Mouse (Mus musculus): ENCODE data around the gene Sprtn. TPM values are rescaled to one million over a fixed set of nuclear protein-coding genes. Genes with fewer than 3 reads are reported as not detected.

Sprtn gene
- polyA plus RNA-seq, 1 experiment: 26.8 TPM

- peaks cover 80% of the 10 kb centered on the region for H3K36me3 ChIP-seq (ENCODE audit: control insufficient read depth, insufficient read depth, low read length)
- no peaks in the 10 kb centered on the region for H3K27me3 ChIP-seq (ENCODE audit: control insufficient read depth, insufficient read depth, low read length)
- H3K27ac ChIP-seq (ENCODE audit: control insufficient read depth, insufficient read depth, low read length): no peak overlapping the region
- H3K4me3 ChIP-seq (ENCODE audit: control insufficient read depth, insufficient read depth, low read length): no peak overlapping the region
- no peak for DNase-seq
- TF ChIP-seq CTCF (IDR thresholded peaks at IDR 0.05; ENCODE audit: borderline replicate concordance, control insufficient read depth, extremely low read depth, insufficient read depth, low read length, poor library complexity): no peak
- no peak for TF ChIP-seq POLR2A (IDR thresholded peaks at IDR 0.05; ENCODE audit: control insufficient read depth, extremely low read depth, insufficient read depth, low read length, poor library complexity)
- WGBS: 94% methylated on average over 5 of the region's 5 CpGs
- no peaks in the 10 kb centered on the region for H3K4me1 ChIP-seq (replicated peaks; ENCODE audit: control insufficient read depth, insufficient read depth, low read length)
These were observed 19.5 kb upstream of the Sprtn start for GRCm38 (mm10) chr8:124878141-124878540.

- TF ChIP-seq POLR2A (IDR thresholded peaks at IDR 0.05; ENCODE audit: control insufficient read depth, extremely low read depth, insufficient read depth, low read length, poor library complexity) (no peak), CTCF (IDR thresholded peaks at IDR 0.05; ENCODE audit: borderline replicate concordance, control insufficient read depth, extremely low read depth, insufficient read depth, low read length, poor library complexity) (no peak)
- WGBS: 93% methylated on average over 10 of the region's 10 CpGs
- Histone ChIP-seq H3K36me3 (ENCODE audit: control insufficient read depth, insufficient read depth, low read length) (peaks cover 82% of the 10 kb centered on the region), H3K4me1 (replicated peaks; ENCODE audit: control insufficient read depth, insufficient read depth, low read length) (no peaks in the 10 kb centered on the region), H3K27me3 (ENCODE audit: control insufficient read depth, insufficient read depth, low read length) (no peaks in the 10 kb centered on the region), H3K27ac (ENCODE audit: control insufficient read depth, insufficient read depth, low read length) (no peak overlapping the region), H3K4me3 (ENCODE audit: control insufficient read depth, insufficient read depth, low read length) (no peak overlapping the region)
- no peak for DNase-seq
These were observed 18.6 kb upstream of the Sprtn start for GRCm38 (mm10) chr8:124878946-124879526.

- no peak for DNase-seq
- no peaks in the 10 kb centered on the region for H3K4me1 ChIP-seq (replicated peaks; ENCODE audit: control insufficient read depth, insufficient read depth, low read length)
- no peaks in the 10 kb centered on the region for H3K27me3 ChIP-seq (ENCODE audit: control insufficient read depth, insufficient read depth, low read length)
- WGBS: 95% methylated on average over 5 of the region's 5 CpGs
- TF ChIP-seq CTCF (IDR thresholded peaks at IDR 0.05; ENCODE audit: borderline replicate concordance, control insufficient read depth, extremely low read depth, insufficient read depth, low read length, poor library complexity) (no peak), POLR2A (IDR thresholded peaks at IDR 0.05; ENCODE audit: control insufficient read depth, extremely low read depth, insufficient read depth, low read length, poor library complexity) (no peak)
- peaks cover 51% of the 10 kb centered on the region for H3K36me3 ChIP-seq (ENCODE audit: control insufficient read depth, insufficient read depth, low read length)
- H3K4me3 ChIP-seq (ENCODE audit: control insufficient read depth, insufficient read depth, low read length): no peak overlapping the region
- no peak overlapping the region for H3K27ac ChIP-seq (ENCODE audit: control insufficient read depth, insufficient read depth, low read length)
These were observed 9.3 kb upstream of the Sprtn start for GRCm38 (mm10) chr8:124888385-124888784.

GRCm38 (mm10) chr8:124892596-124892995 is 5.1 kb upstream of the Sprtn start:
- 72% methylated on average over 3 of the region's 3 CpGs for WGBS
- Histone ChIP-seq H3K36me3 (ENCODE audit: control insufficient read depth, insufficient read depth, low read length) (peaks cover 27% of the 10 kb centered on the region), H3K4me1 (replicated peaks; ENCODE audit: control insufficient read depth, insufficient read depth, low read length) (peaks cover 13% of the 10 kb centered on the region), H3K4me3 (ENCODE audit: control insufficient read depth, insufficient read depth, low read length) (no peak overlapping the region), H3K27me3 (ENCODE audit: control insufficient read depth, insufficient read depth, low read length) (no peaks in the 10 kb centered on the region), H3K27ac (ENCODE audit: control insufficient read depth, insufficient read depth, low read length) (no peak overlapping the region)
- TF ChIP-seq POLR2A (IDR thresholded peaks at IDR 0.05; ENCODE audit: control insufficient read depth, extremely low read depth, insufficient read depth, low read length, poor library complexity) (no peak), CTCF (IDR thresholded peaks at IDR 0.05; ENCODE audit: borderline replicate concordance, control insufficient read depth, extremely low read depth, insufficient read depth, low read length, poor library complexity) (no peak)
- DNase-seq: no peak

GRCm38 (mm10) chr8:124896010-124896631 is 1.6 kb upstream of the Sprtn start:
- DNase-seq: peak; percentile 6
- peaks cover 20% of the 10 kb centered on the region for H3K4me1 ChIP-seq (replicated peaks; ENCODE audit: control insufficient read depth, insufficient read depth, low read length)
- no peak for TF ChIP-seq POLR2A (IDR thresholded peaks at IDR 0.05; ENCODE audit: control insufficient read depth, extremely low read depth, insufficient read depth, low read length, poor library complexity)
- no peak for TF ChIP-seq CTCF (IDR thresholded peaks at IDR 0.05; ENCODE audit: borderline replicate concordance, control insufficient read depth, extremely low read depth, insufficient read depth, low read length, poor library complexity)
- H3K36me3 ChIP-seq (ENCODE audit: control insufficient read depth, insufficient read depth, low read length): peaks cover 17% of the 10 kb centered on the region; the same call in 1 of the 2 replicates
- peak overlapping the region; percentile 84 for H3K4me3 ChIP-seq (ENCODE audit: control insufficient read depth, insufficient read depth, low read length)
- no peak overlapping the region for H3K27ac ChIP-seq (ENCODE audit: control insufficient read depth, insufficient read depth, low read length)
- H3K27me3 ChIP-seq (ENCODE audit: control insufficient read depth, insufficient read depth, low read length): no peaks in the 10 kb centered on the region
- 93% methylated on average over 26 of the region's 26 CpGs for WGBS

- DNase-seq: peak; percentile 58
- peak overlapping the region; percentile 27; the same call in 1 of the 2 replicates for H3K27ac ChIP-seq (ENCODE audit: control insufficient read depth, insufficient read depth, low read length)
- peak overlapping the region; percentile 84 for H3K4me3 ChIP-seq (ENCODE audit: control insufficient read depth, insufficient read depth, low read length)
- TF ChIP-seq CTCF (IDR thresholded peaks at IDR 0.05; ENCODE audit: borderline replicate concordance, control insufficient read depth, extremely low read depth, insufficient read depth, low read length, poor library complexity) (0 out of 2 replicates have a peak, but pooled peaks have one; percentile 21), POLR2A (IDR thresholded peaks at IDR 0.05; ENCODE audit: control insufficient read depth, extremely low read depth, insufficient read depth, low read length, poor library complexity) (no peak)
- WGBS: 3% methylated on average over 60 of the region's 60 CpGs
- no peaks in the 10 kb centered on the region for H3K27me3 ChIP-seq (ENCODE audit: control insufficient read depth, insufficient read depth, low read length)
- peaks cover 20% of the 10 kb centered on the region for H3K4me1 ChIP-seq (replicated peaks; ENCODE audit: control insufficient read depth, insufficient read depth, low read length)
- H3K36me3 ChIP-seq (ENCODE audit: control insufficient read depth, insufficient read depth, low read length): peaks cover 21% of the 10 kb centered on the region
These were observed 877 bp upstream of the Sprtn start for GRCm38 (mm10) chr8:124896632-124897385.

Measured in thymus, adult 2 months (tissue).